Mouse (Mus musculus) spleen, postnatal 14 days (tissue): ENCODE data around the gene Inafm2.

Experiments used
- DNase-seq, 2 experiments: peaks; one replicate each; pipeline ENCODE4 v3.0.0; 2021 to 2022; ENCODE audit warnings: low spot score in 2 of 2

Inafm2 gene

GRCm38 (mm10) chr2:118782303-118782702 lies 36.7 kb downstream of the Inafm2 start:
- no peak for DNase-seq

- DNase-seq = no peak
Measured at GRCm38 (mm10) chr2:118783093-118783492, 37.5 kb downstream of the Inafm2 start.

DNA sequence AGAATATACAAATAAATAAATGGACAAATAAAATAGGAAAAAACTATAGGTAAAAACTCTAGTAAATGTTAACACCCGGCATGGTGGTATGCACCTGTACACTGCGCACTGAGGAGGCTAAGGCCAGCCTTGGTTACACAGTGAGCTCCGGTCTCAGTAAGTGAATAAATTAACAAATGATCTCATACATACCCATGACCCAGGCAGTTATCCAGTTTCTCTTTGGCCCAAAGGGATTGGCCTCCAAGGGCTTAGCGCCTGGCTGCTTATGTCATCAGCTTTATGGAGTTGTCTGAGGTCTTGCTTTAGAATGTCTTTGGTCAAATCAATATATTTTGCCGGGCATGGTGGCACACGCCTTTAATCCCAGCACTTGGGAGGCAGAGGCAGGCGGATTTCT lies 38.1 kb downstream of the Inafm2 start:
- no peak for DNase-seq

DNA sequence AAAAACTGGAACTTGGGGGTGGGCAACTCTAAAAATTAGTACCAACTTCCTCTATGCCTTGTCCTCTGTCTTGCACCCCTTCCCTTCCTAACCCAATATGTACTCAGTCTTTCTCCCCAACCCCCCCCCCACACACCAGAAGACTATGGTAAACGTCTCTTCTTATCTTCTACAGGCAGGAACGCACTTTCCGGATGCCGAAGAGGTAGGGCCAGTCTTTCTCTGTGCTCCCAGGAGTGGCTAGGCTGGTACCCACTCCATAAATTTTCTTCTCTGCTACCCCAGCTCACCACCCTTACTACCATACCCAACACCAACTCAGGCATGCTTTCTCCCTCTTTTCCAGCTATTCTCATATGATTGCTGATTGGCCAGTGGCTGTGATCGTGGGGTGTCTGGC lies 41.0 kb downstream of the Inafm2 start:
- no peak for DNase-seq

DNA sequence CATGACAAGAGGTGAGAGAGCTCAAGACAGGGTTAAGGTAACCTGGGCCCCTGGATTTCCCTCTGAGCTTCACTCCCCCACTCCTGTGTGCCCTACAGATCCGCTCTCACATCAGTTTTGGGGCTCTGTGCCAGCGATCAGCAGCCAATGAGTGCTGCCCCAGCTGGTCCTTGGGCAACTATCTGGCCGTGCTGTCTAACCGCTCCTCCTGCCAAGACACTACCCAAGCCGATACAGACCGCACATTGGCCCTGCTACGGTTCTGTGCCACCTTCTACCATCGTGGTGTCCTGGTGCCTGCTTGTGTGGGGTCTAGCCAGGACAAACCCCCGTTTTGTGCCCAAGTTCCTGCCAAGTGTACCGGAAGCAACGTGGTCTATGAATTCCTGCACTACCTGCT lies 43.9 kb downstream of the Inafm2 start:
- DNase-seq = no peak

GRCm38 (mm10) chr2:118790221-118790550 lies 44.6 kb downstream of the Inafm2 start:
- DNase-seq = no peak

GRCm38 (mm10) chr2:118790551-118791525 lies 45.3 kb downstream of the Inafm2 start:
- DNase-seq = peak; percentile 33 to 41

DNA sequence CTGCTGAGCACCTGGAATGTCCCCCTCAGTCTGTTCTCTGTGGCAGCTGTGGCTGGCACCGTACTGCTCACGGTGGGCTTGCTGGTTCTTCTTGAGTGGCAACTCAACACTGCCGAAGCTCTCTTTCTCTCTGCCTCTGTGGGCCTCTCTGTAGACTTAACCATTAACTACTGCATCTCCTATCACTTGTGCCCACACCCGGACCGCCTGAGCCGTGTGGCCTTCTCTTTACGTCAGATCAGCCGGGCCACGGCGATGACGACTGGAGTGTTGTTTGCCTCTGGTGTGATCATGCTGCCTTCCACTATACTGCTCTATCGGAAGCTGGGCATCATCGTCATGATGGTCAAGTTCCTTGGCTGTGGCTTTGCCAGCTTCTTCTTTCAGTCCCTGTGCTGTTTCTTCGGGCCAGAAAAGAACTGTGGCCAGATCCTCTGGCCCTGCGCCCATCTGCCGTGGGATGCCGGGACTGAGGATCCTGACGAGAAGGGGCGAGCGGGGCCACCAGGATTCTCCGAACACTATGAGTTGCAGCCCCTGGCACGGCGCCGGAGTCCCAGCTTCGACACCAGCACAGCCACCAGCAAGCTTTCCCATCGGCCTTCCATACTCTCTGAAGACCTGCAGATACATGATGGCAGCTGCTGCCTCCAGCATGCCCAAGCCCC lies 46.2 kb downstream of the Inafm2 start:
- no peak for DNase-seq

DNA sequence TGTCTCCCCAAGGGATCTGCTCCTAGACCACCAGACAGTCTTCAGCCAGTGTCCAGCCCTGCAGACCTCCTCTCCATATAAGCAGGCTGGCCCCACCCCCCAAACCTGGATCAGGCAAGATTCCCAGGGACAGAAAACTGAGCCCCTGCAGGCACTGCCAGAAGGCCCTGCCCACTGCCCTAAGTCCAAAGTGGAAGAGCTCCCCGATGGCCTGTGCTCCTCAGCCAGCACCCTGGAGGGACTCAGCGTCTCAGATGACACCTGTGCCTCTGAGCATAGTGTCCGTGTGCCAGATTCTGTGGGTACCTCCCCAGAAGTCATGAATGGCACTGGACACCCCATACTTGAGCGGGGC lies 46.7 kb downstream of the Inafm2 start:
- DNase-seq = no peak

DNA sequence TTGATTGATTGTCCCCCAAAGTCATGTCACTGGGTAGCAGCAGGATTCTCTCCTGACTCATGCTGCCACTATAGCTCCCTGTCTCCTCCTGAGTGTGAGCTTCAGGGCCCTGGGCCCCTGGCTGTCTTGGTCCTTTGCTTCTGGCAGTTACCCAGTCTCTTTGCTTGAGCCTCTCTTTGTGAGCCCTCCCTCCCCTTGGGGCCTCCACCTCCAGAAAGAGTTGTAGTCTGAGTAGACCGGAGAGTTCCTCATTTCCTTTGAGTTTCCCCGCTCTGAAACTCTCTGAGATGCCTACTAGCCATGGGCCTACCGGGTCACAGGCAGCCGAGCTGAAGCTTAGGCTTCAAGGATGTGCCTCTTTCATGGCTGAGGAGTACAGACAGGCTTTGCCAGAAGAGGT lies 48.1 kb downstream of the Inafm2 start:
- DNase-seq = no peak
